Mouse (Mus musculus): ENCODE measurements at regions not wholly inside any gene's neighbourhood (a gene's known extent, or its start where the extent isn't known, plus 50 kb on each side); places are given as distances from the start of the nearest gene placed in this dataset.

DNA sequence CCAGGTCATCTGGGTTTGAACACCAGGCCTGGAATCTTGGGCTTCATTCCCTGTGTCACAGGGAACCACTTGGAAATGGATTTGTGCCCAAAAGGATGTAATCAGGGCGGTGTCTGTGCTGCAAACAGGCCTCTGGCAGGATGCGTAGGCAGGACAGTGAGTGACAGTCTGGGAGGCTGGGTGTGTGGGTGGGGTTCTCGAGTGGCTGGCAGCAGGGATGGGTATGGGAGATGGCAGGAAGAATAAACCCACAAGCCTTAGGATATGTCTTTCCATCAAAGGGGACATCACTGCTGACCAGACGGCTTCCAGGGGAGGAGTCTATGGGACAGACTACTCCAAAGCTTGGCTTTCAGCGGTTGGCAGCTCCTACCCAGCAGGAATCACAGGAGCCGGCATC is 150.5 kb upstream of the Nectin1 start:
- Histone ChIP-seq H3K9ac (ENCODE audit: low read depth, low read length) (no peak overlapping the region), H3K4me2 (ENCODE audit: low read length) (no peak overlapping the region), H3K4me3 (ENCODE audit: low read depth, low read length) (no peak overlapping the region), H3K27me3 (ENCODE audit: control insufficient read depth, insufficient read depth, low read depth, low read length) (no peaks in the 10 kb centered on the region), H3K36me3 (ENCODE audit: control insufficient read depth, insufficient read depth, low read length) (no peaks in the 10 kb centered on the region), H3K4me1 (ENCODE audit: control insufficient read depth, insufficient read depth, low read length) (no peaks in the 10 kb centered on the region), H3K27ac (ENCODE audit: low read length) (no peak overlapping the region), H3K9me3 (replicated peaks; ENCODE audit: control insufficient read depth, low read length, poor library complexity, severe bottlenecking) (no peaks in the 10 kb centered on the region)
- ATAC-seq = no peak
- WGBS = 80% methylated on average over 6 of the region's 6 CpGs

DNA sequence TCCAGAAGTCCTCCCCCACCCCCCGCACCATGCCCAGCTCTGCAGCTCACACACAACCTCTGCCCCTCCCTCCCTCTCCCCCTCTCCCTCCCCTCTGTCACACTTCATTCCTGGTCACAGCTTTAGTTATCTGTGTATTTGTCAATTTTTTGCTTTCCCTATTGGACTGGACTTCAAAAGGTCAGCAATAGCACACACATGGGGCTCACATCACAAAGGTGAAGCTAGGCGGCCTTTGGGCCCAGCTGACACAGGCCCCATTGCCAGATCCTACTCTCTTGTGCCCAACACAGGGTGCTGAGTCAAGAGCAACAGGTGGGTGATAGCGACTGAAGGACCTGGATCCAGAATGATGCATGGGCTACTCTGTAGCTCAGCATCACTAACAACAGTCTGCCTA is 149.0 kb upstream of the Nectin1 start:
- Histone ChIP-seq H3K9me3 (replicated peaks; ENCODE audit: control insufficient read depth, low read length, poor library complexity, severe bottlenecking) (no peaks in the 10 kb centered on the region), H3K4me1 (ENCODE audit: control insufficient read depth, insufficient read depth, low read length) (no peaks in the 10 kb centered on the region), H3K4me2 (ENCODE audit: low read length) (no peak overlapping the region), H3K27ac (ENCODE audit: low read length) (no peak overlapping the region), H3K9ac (ENCODE audit: low read depth, low read length) (no peak overlapping the region), H3K27me3 (ENCODE audit: control insufficient read depth, insufficient read depth, low read depth, low read length) (no peaks in the 10 kb centered on the region), H3K4me3 (ENCODE audit: low read depth, low read length) (no peak overlapping the region), H3K36me3 (ENCODE audit: control insufficient read depth, insufficient read depth, low read length) (no peaks in the 10 kb centered on the region)
- no peak for ATAC-seq
- WGBS = 74% methylated on average over 3 of the region's 3 CpGs

DNA sequence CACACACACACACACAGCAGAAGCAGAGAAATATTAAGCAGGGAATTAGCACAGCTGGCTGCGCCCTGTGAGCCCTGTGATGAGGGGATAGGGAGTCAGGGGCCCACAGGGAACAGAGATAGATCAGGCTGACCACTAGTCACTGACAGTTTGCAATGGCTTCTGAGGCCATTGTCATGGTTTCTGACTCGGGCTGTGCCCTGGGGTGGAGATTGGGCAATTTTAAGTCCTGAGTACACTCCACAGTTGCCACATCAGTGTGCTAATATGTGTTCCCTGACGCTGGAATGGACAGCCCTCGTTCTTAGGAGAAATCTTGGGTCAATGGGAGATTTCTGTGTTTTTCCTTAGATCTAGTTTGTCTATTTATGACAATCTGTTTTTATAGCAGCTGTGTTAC is 148.3 kb upstream of the Nectin1 start:
- ATAC-seq = no peak
- WGBS = 80% methylated on average over 4 of the region's 4 CpGs
- H3K4me2 ChIP-seq (ENCODE audit: low read length) = no peak overlapping the region

DNA sequence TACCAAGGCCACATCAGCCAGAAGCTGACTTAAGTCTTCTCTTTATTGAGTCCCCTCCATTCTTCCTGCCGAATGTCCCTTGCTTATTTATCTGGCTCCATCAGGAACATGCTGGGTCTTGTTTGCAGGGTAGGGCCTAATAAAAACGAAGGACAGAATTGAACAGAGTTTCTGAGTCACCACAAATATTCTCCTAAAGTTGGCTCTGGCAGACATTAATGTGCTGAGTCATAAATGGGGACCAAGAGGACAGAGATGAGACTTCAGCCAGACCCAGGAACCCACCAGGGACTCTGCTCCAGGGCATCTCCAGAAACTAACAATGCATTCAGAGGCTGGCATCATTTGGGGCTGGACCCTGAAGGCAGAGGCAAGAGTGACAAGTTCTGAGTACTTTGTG is 143.4 kb upstream of the Nectin1 start:
- no peaks in the 10 kb centered on the region for H3K27me3 ChIP-seq (ENCODE audit: control insufficient read depth, insufficient read depth, low read depth, low read length)
- H3K4me1 ChIP-seq (ENCODE audit: control insufficient read depth, insufficient read depth, low read length) = no peaks in the 10 kb centered on the region
- no peak overlapping the region for H3K4me3 ChIP-seq (ENCODE audit: low read depth, low read length)
- no peaks in the 10 kb centered on the region for H3K9me3 ChIP-seq (replicated peaks; ENCODE audit: control insufficient read depth, low read length, poor library complexity, severe bottlenecking)
- no peak overlapping the region for H3K27ac ChIP-seq (ENCODE audit: low read length)
- H3K36me3 ChIP-seq (ENCODE audit: control insufficient read depth, insufficient read depth, low read length) = no peaks in the 10 kb centered on the region
- no peak for ATAC-seq
- H3K4me2 ChIP-seq (ENCODE audit: low read length) = no peak overlapping the region
- WGBS = 65% methylated on average over 2 of the region's 2 CpGs
- H3K9ac ChIP-seq (ENCODE audit: low read depth, low read length) = no peak overlapping the region

More for the DNA sequence above, 148.3 kb upstream of the Nectin1 start:
- no peak overlapping the region for H3K9ac ChIP-seq (ENCODE audit: low read depth, low read length)
- H3K4me3 ChIP-seq (ENCODE audit: low read depth, low read length) = no peak overlapping the region
- H3K27ac ChIP-seq (ENCODE audit: low read length) = no peak overlapping the region
- no peaks in the 10 kb centered on the region for H3K36me3 ChIP-seq (ENCODE audit: control insufficient read depth, insufficient read depth, low read length)
- H3K27me3 ChIP-seq (ENCODE audit: control insufficient read depth, insufficient read depth, low read depth, low read length) = no peaks in the 10 kb centered on the region
- H3K4me1 ChIP-seq (ENCODE audit: control insufficient read depth, insufficient read depth, low read length) = no peaks in the 10 kb centered on the region
- no peaks in the 10 kb centered on the region for H3K9me3 ChIP-seq (replicated peaks; ENCODE audit: control insufficient read depth, low read length, poor library complexity, severe bottlenecking)

DNA sequence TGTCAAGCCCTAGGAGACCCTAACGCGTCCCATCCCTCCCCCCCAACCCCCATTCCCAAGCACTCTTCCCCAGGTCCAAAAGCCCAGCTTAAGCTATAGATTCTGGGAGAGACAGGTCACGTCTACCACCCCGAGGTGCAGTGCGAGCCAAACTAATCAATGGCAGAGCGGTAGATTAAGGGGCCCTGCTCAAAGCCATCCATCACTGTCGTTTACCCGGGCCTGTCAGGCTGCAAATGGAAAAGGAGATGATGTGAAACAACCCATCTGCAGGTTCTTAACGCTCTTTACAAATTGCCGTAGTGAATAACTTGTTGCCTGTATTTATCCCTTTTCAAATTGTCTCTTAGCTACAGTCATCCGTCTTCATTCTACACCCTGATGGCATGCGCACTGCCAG is 126.2 kb upstream of the Nectin1 start:
- no peak overlapping the region for H3K4me2 ChIP-seq (ENCODE audit: low read length)
- no peaks in the 10 kb centered on the region for H3K36me3 ChIP-seq (ENCODE audit: control insufficient read depth, insufficient read depth, low read length)
- H3K9ac ChIP-seq (ENCODE audit: low read depth, low read length) = no peak overlapping the region
- no peak for ATAC-seq
- H3K4me1 ChIP-seq (ENCODE audit: control insufficient read depth, insufficient read depth, low read length) = no peaks in the 10 kb centered on the region
- H3K4me3 ChIP-seq (ENCODE audit: low read depth, low read length) = no peak overlapping the region
- H3K27me3 ChIP-seq (ENCODE audit: control insufficient read depth, insufficient read depth, low read depth, low read length) = no peaks in the 10 kb centered on the region
- no peak overlapping the region for H3K27ac ChIP-seq (ENCODE audit: low read length)
- no peaks in the 10 kb centered on the region for H3K9me3 ChIP-seq (replicated peaks; ENCODE audit: control insufficient read depth, low read length, poor library complexity, severe bottlenecking)
- WGBS = 20% methylated on average over 12 of the region's 12 CpGs

DNA sequence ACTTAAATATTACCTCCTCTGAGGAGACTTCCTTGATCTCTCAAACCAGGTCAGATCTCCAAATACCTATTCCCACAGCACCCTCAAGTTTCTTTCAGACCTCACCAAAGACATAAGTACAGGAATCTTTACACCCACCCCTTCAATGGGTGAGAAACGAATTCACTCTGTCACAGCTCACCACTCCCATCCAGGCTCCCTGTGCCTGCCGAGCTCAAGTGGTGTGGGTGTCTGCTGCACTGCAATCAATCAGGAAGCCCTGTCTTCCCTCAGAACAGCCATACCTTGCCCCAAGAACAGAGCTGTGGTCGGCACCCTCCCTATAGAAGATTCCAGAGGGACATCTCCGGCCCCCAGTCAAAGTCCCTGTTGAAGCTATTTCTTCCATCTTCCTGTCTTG is 116.2 kb upstream of the Nectin1 start:
- Histone ChIP-seq H3K4me2 (ENCODE audit: low read length) (no peak overlapping the region), H3K27ac (ENCODE audit: low read length) (no peak overlapping the region), H3K27me3 (ENCODE audit: control insufficient read depth, insufficient read depth, low read depth, low read length) (no peaks in the 10 kb centered on the region), H3K9ac (ENCODE audit: low read depth, low read length) (no peak overlapping the region), H3K36me3 (ENCODE audit: control insufficient read depth, insufficient read depth, low read length) (no peaks in the 10 kb centered on the region), H3K4me1 (ENCODE audit: control insufficient read depth, insufficient read depth, low read length) (no peaks in the 10 kb centered on the region), H3K4me3 (ENCODE audit: low read depth, low read length) (no peak overlapping the region), H3K9me3 (replicated peaks; ENCODE audit: control insufficient read depth, low read length, poor library complexity, severe bottlenecking) (no peaks in the 10 kb centered on the region)
- ATAC-seq = no peak
- 81% methylated on average over 4 of the region's 4 CpGs for WGBS

DNA sequence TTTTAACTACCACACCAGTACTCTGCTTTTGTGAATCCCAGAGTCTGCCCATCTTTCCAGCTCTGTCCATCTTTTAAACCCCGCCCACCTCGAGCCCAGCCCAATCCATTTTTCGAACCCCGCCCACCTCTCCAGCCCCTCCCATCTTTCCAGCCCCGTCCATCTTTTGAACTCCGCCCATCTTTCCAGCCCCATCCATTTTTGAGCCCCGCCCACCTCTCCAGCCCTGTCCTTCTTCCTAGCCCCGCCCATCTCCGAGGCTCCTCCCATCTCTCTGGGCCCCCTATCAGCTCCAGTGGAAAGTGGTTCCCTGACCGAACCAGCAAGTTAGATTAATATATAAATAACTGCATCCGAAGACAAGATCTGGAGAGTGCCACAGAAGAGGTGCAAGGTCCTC is 115.0 kb upstream of the Nectin1 start:
- Histone ChIP-seq H3K4me3 (ENCODE audit: low read depth, low read length) (no peak overlapping the region), H3K9me3 (replicated peaks; ENCODE audit: control insufficient read depth, low read length, poor library complexity, severe bottlenecking) (no peaks in the 10 kb centered on the region), H3K4me1 (ENCODE audit: control insufficient read depth, insufficient read depth, low read length) (no peaks in the 10 kb centered on the region), H3K27me3 (ENCODE audit: control insufficient read depth, insufficient read depth, low read depth, low read length) (no peaks in the 10 kb centered on the region), H3K4me2 (ENCODE audit: low read length) (no peak overlapping the region), H3K36me3 (ENCODE audit: control insufficient read depth, insufficient read depth, low read length) (no peaks in the 10 kb centered on the region), H3K9ac (ENCODE audit: low read depth, low read length) (no peak overlapping the region), H3K27ac (ENCODE audit: low read length) (no peak overlapping the region)
- no peak for ATAC-seq
- 46% methylated on average over 11 of the region's 11 CpGs for WGBS

DNA sequence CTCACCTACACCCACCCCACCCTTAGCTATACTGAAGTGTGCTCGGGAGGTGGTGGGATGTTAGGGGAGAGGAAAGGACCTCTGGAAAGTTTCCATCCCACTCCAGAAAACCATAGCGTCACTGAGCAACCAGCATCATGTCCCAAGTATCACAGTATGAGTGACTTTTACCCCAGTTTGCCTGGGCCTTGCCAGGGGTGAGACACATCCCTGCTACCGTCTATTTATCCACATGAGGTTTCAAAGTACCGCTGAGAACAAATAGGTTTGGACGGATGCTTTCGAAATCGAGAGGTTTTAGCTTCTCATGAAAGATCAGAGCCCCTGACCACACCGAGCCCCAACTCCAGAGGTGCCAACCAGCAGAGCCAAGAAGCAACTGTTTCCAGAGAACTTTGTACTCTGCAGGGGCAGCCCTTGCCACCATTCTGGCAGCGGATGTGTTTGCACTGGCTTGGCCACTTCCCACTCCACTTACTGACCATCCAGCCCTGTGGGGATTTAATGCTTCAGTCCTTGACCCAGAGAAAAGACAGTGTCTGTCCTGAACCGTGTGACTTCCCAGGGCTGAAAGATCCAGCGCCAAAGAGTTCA is 107.3 kb upstream of the Nectin1 start:
- 84% methylated on average over 11 of the region's 11 CpGs for WGBS
- ATAC-seq = no peak
- Histone ChIP-seq H3K4me1 (ENCODE audit: control insufficient read depth, insufficient read depth, low read length) (no peaks in the 10 kb centered on the region), H3K4me3 (ENCODE audit: low read depth, low read length) (no peak overlapping the region), H3K9me3 (replicated peaks; ENCODE audit: control insufficient read depth, low read length, poor library complexity, severe bottlenecking) (no peaks in the 10 kb centered on the region), H3K36me3 (ENCODE audit: control insufficient read depth, insufficient read depth, low read length) (no peaks in the 10 kb centered on the region), H3K27ac (ENCODE audit: low read length) (no peak overlapping the region), H3K9ac (ENCODE audit: low read depth, low read length) (no peak overlapping the region), H3K4me2 (ENCODE audit: low read length) (no peak overlapping the region), H3K27me3 (ENCODE audit: control insufficient read depth, insufficient read depth, low read depth, low read length) (no peaks in the 10 kb centered on the region)

DNA sequence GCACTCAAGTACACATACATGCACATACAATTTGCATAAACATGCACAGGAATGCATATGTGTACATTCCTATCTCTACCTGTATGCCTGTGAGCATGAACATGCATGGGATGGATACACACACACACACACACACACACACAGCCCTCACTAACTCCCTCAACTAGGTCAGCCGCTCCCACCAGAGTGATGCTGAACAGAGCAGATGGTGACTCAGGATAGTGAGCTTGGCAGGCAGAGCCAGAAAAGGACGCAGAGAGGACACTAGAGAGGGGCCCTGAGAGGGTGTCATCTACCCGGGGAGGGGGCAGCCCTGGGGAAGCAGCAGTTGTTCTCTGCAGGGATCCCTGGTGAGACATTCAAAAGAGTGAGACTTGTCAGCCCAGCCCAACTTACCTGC is 85.6 kb upstream of the Nectin1 start:
- Histone ChIP-seq H3K27ac (ENCODE audit: low read length) (no peak overlapping the region), H3K27me3 (ENCODE audit: control insufficient read depth, insufficient read depth, low read depth, low read length) (no peaks in the 10 kb centered on the region), H3K36me3 (ENCODE audit: control insufficient read depth, insufficient read depth, low read length) (no peaks in the 10 kb centered on the region), H3K4me2 (ENCODE audit: low read length) (no peak overlapping the region), H3K9me3 (replicated peaks; ENCODE audit: control insufficient read depth, low read length, poor library complexity, severe bottlenecking) (no peaks in the 10 kb centered on the region), H3K4me1 (ENCODE audit: control insufficient read depth, insufficient read depth, low read length) (no peaks in the 10 kb centered on the region), H3K4me3 (ENCODE audit: low read depth, low read length) (no peak overlapping the region), H3K9ac (ENCODE audit: low read depth, low read length) (no peak overlapping the region)
- WGBS = 84% methylated on average over 3 of the region's 3 CpGs
- ATAC-seq = no peak
